Mouse (Mus musculus) cerebellum, adult 2 months (tissue): Measurements from ENCODE around the gene Magi3.

ENCODE experiments used
- CTCF ChIP-seq: fragments of 200-500 bp; IDR thresholded peaks from 2 replicates; pipeline ENCODE4 v1.5.1; 2011; ENCODE audit warnings: low read depth, mild to moderate bottlenecking, control low read depth, low read length, moderate library complexity, borderline replicate concordance; ENCODE audit not compliant: insufficient read depth
- POLR2A ChIP-seq: fragments of 200-500 bp; IDR thresholded peaks from 2 replicates; pipeline ENCODE4 v1.6.1; 2011; ENCODE audit warnings: low read length, control low read depth, borderline replicate concordance; ENCODE audit not compliant: insufficient read depth

DNA sequence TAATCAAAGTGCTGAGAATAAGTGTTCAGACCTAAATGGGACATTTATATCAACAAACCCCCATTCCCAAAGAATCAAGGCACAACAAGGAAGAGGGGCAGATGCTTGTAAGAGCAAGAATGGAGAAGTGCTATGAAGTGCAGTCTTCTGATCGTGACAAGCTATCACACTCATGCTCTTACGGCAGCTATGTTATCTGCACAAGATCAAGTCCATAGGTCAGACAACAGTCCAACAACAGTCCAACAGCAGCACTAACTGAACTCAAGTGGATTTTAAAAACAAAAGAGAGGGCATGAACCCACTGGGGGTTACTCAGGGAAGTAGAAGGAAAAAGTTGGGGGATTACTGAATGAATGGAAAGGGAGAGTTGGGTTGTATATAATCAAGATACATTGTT lies 30.4 kb downstream of the Magi3 start:
- TF ChIP-seq CTCF = no peak
- TF ChIP-seq POLR2A = no peak
